Mouse (Mus musculus) cortical plate, adult 2 months (tissue): ENCODE measurements around the gene Maml3. TPM values are rescaled to one million over a fixed set of nuclear protein-coding genes. Genes with fewer than 3 reads are reported as not detected.
A peak's percentile ranks its signal among the peaks of the same experiment; 100 is the strongest.

Source experiments
- H3K27ac ChIP-seq: fragments of 200-500 bp; 2 replicates; pipeline ENCODE4 v1.5.1; 2012; ENCODE audit warnings: low read length, control low read depth, inconsistent platforms; ENCODE audit not compliant: insufficient read depth
- H3K4me1 ChIP-seq: fragments of 200-500 bp; 2 replicates; pipeline ENCODE4 v1.6.1; 2011; ENCODE audit warnings: low read length; ENCODE audit not compliant: control insufficient read depth, insufficient read depth
- H3K4me3 ChIP-seq: fragments of 200-500 bp; 2 replicates; pipeline ENCODE4 v1.5.1; 2011; ENCODE audit warnings: mild to moderate bottlenecking, low read length, control low read depth; ENCODE audit not compliant: insufficient read depth
- CTCF ChIP-seq: fragments of 200-500 bp; IDR thresholded peaks from 2 replicates; pipeline ENCODE4 v1.5.1; 2011; ENCODE audit warnings: mild to moderate bottlenecking, control low read depth, low read length; ENCODE audit not compliant: insufficient read depth; ENCODE audit errors: extremely low read depth
- POLR2A ChIP-seq: fragments of 200-500 bp; IDR thresholded peaks from 2 replicates; pipeline ENCODE4 v1.6.1; 2011; ENCODE audit warnings: mild to moderate bottlenecking, low read length, control low read depth; ENCODE audit not compliant: insufficient read depth; ENCODE audit errors: extremely low read depth
- polyA plus RNA-seq: library from polyadenylated mRNA; depleted of rRNA; stranded (reverse); fragments of >200 nt; gene quantifications from 2 replicates; pipeline ENCODE4 v1.2.3, GENCODE M21; 2012

Gene Maml3
- polyA plus RNA-seq, 1 experiment: 2.7 TPM

GRCm38 (mm10) chr3:52099286-52099685 is 5.6 kb downstream of the Maml3 start:
- TF ChIP-seq CTCF (no peak), POLR2A (no peak)
- Histone ChIP-seq H3K27ac (no peak overlapping the region), H3K4me1 (peaks cover 2% of the 10 kb centered on the region; the same call in 1 of the 2 replicates), H3K4me3 (no peak overlapping the region)

DNA sequence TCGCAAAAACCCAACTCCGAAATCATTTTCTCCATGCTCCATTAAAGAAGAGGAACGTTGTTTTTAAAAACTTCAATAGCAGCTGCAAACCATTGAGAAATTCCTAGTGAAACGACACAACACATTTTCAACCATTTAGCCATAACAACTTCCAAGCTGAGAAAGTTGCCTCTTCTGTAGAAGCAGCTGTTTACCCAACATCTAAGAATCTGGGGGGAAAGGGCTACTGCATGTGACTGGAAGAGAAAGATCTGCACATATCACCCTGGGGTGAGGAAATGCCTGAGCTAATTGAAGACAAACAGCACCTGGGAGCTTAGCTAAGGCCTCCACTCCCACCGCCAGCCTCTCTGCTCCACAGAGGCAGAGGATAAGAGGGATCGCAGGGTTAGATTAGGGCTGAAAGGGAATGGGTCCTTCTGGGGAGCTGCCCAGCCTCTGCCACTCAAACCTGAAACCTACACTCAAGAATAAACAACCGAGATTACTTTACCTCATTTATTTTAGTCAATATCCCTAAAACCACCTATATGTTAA is 13.5 kb downstream of the Maml3 start:
- no peak for TF ChIP-seq POLR2A
- no peak for TF ChIP-seq CTCF
- H3K4me3 ChIP-seq: no peak overlapping the region
- H3K27ac ChIP-seq: no peak overlapping the region
- no peaks in the 10 kb centered on the region for H3K4me1 ChIP-seq

- Histone ChIP-seq H3K4me3 (no peak overlapping the region), H3K27ac (no peak overlapping the region), H3K4me1 (no peaks in the 10 kb centered on the region)
- no peak for TF ChIP-seq CTCF
- no peak for TF ChIP-seq POLR2A
These were observed 14.5 kb downstream of the Maml3 start for GRCm38 (mm10) chr3:52090230-52090873.

DNA sequence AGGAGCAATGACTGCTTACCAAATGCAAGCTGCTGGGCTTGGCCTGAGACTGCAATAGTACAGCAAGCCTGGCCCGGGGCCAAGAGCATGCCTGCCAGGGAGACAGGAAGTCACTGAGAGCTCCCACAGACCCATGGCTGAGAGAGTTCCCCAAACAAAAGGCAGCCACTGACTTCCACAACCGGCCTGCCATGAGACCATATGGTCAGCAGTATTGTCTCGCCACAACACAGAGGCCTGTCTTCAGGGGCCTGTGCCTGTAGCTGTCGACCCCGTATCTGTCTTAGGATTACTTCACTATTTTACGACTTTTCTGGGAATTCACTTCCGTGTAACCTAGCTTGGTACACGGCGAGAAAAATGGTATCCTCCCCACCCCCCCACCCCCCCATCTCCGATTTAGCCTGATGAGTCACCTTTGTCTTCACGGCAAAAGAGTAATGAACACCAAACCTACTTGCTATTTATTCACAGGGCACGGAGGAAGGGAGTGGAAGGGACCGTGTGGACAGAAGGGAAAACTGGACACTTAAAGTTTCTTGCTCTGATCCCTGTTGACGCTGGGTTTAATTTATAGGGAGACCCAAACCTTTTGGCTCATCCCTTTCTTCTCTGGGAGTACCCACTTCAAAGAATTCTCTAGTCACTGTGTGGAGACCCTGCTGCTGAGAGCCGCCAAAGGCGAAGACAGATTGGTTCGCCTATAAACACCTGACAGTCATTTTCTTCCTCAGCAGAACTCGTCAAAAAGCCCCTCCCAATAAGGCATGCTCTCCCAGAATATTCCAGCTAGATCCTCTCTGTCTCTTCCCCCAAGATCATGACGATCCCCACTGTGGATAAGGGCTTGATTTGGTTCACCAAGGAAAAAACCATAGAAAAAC is 16.2 kb downstream of the Maml3 start:
- no peak overlapping the region for H3K4me3 ChIP-seq
- TF ChIP-seq CTCF (no peak), POLR2A (no peak)
- no peaks in the 10 kb centered on the region for H3K4me1 ChIP-seq
- no peak overlapping the region for H3K27ac ChIP-seq

- TF ChIP-seq CTCF: no peak
- no peak for TF ChIP-seq POLR2A
- Histone ChIP-seq H3K4me3 (no peak overlapping the region), H3K27ac (no peak overlapping the region), H3K4me1 (no peaks in the 10 kb centered on the region)
These were observed 17.1 kb downstream of the Maml3 start for GRCm38 (mm10) chr3:52087636-52088280.

GRCm38 (mm10) chr3:52078763-52079162 is 26.1 kb downstream of the Maml3 start:
- Histone ChIP-seq H3K4me3 (no peak overlapping the region), H3K4me1 (no peaks in the 10 kb centered on the region), H3K27ac (no peak overlapping the region)
- no peak for TF ChIP-seq POLR2A

- no peak for TF ChIP-seq CTCF
- TF ChIP-seq POLR2A: no peak
- no peak overlapping the region for H3K4me3 ChIP-seq
- no peaks in the 10 kb centered on the region for H3K4me1 ChIP-seq
- H3K27ac ChIP-seq: no peak overlapping the region
These were observed 30.9 kb downstream of the Maml3 start for GRCm38 (mm10) chr3:52073959-52074358.

DNA sequence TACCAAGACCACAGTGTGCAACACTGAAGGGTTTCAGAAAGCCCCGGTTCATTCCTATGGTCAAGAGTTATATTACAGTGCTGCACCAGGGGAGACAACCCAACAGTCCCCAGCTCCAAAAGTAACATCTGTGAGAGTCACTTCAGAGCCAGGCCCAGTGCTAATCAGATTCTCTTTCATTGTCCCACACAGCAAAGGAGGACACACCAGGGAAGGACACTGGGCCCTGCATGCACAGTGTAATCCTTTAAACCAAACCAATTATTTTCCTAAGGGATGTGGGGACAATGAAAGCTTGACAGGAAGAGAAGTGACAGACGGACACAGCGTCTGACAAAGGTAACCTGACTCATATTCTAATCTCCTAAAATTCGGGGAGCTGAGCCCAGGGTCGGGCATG is 32.9 kb downstream of the Maml3 start:
- no peak overlapping the region for H3K27ac ChIP-seq
- TF ChIP-seq CTCF (no peak), POLR2A (no peak)
- no peaks in the 10 kb centered on the region for H3K4me1 ChIP-seq
- no peak overlapping the region for H3K4me3 ChIP-seq

DNA sequence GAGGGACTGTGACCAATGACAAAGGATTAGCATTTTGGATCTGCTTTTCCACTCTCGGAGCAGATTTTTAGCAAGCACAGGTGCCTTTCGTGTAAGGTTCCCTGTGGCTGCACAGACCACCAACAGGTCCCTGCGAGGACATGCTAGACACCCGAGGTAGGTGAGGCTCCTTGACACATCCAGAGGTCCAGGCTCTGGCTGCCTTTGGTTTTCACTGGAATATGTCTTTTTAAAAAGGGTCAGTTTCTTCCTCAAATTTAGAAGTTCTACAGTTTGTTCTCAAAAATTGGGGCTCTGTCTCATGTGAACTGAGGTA is 34.8 kb downstream of the Maml3 start:
- TF ChIP-seq POLR2A: no peak
- no peak for TF ChIP-seq CTCF
- Histone ChIP-seq H3K4me3 (peak overlapping the region; percentile 30), H3K27ac (no peak overlapping the region), H3K4me1 (no peaks in the 10 kb centered on the region)

DNA sequence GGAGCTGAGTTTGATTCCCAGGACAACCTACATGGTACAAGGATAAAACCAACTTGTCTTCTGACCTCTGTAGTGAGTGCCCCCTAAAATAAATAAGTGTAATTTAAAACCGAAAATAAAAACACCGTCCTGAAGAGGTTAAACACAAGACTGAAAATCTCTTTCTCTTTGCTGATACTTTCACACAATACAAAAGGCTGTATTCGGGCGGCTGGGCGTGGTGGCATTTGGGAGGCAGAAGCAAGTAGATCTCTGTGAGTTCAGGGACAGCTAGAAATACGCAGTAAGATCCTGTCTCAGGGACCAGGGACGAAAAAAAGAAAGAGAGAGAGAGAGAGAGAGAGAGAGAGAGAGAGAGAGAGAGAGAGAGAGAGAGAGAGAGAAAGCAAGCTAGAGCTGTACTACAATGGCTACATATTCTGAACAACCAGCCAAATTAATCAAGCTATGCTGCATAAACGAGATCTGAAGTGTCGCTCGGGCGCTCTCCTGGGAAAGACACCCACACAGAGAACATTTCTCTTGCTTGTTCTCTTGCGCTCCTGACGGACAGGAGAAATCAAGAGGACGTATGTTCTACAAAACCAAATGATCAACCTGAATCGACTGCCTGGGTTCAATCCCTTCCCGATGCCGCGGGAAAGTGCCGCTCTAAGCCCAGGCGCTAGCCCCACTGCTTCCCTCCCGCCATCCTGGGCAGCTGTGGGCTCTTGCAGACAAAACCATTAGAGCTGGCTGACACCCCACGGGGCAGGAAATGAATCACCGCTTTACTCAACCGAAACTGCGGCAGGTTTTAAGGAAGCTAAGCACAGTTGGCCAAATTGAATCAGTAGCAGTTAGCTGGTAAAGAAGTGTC is 35.3 kb downstream of the Maml3 start:
- H3K4me3 ChIP-seq: peak overlapping the region; percentile 30
- H3K4me1 ChIP-seq: no peaks in the 10 kb centered on the region
- TF ChIP-seq POLR2A (0 out of 2 replicates have a peak, but pooled peaks have one; percentile 36), CTCF (no peak)
- H3K27ac ChIP-seq: 0 out of 2 replicates have a peak overlapping the region, but pooled peaks have one; percentile 9
